Mouse (Mus musculus) limb, embryonic 15.5 days (tissue): Measurements from ENCODE around the gene Edn2. TPM values are rescaled to one million over a fixed set of nuclear protein-coding genes. Genes with fewer than 3 reads are reported as not detected.
A peak's percentile ranks its signal among the peaks of the same experiment; 100 is the strongest.

Experiments used
- ATAC-seq: fragments of 200-750 bp; cut with Nextera tagmentation; 2 replicates; pipeline ENCODE4 v1.8.0; 2017; ENCODE audit warnings: low read depth, moderate TSS enrichment; ENCODE audit not compliant: insufficient number of reproducible peaks, low FRiP score, low TSS enrichment
- H3K27ac ChIP-seq: fragments of 300-500 bp; sonication (generic); 2 replicates; pipeline ENCODE4 v1.5.1; 2015; ENCODE audit warnings: moderate library complexity, mild to moderate bottlenecking, inconsistent platforms
- H3K27me3 ChIP-seq: fragments of 300-500 bp; sonication (generic); 2 replicates; pipeline ENCODE4 v1.6.1; 2015; ENCODE audit warnings: inconsistent platforms
- H3K36me3 ChIP-seq: fragments of 300-500 bp; sonication (generic); 2 replicates; pipeline ENCODE4 v1.6.1; 2015; ENCODE audit warnings: inconsistent platforms
- H3K4me1 ChIP-seq: fragments of 300-500 bp; sonication (generic); 2 replicates; pipeline ENCODE4 v1.6.1; 2015; ENCODE audit warnings: inconsistent platforms
- H3K4me2 ChIP-seq: fragments of 300-500 bp; sonication (generic); 2 replicates; pipeline ENCODE4 v1.6.1; 2015; ENCODE audit warnings: mild to moderate bottlenecking, inconsistent platforms
- H3K4me3 ChIP-seq: fragments of 300-500 bp; sonication (generic); 2 replicates; pipeline ENCODE4 v1.5.1; 2015; ENCODE audit warnings: mild to moderate bottlenecking, inconsistent platforms
- H3K9ac ChIP-seq: fragments of 300-500 bp; sonication (generic); 2 replicates; pipeline ENCODE4 v1.6.1; 2015; ENCODE audit warnings: inconsistent platforms
- H3K9me3 ChIP-seq: fragments of 300-500 bp; sonication (generic); 2 replicates; pipeline ENCODE4 v1.6.1; 2016; ENCODE audit warnings: inconsistent platforms
- WGBS: fragments of 180-500 bp; shearing (Covaris S2); methylation state at CpG from one replicate; pipeline ENCODE4 v1.1.7; 2015; 5-methylcytosine and 5-hydroxymethylcytosine counted together
- polyA plus RNA-seq: library from polyadenylated mRNA; unstranded; fragments of >200 nt; fragmentation: Nextera tagmentation; extraction: Ambion mirVana; gene quantifications from 2 replicates; pipeline ENCODE4 v1.2.1, GENCODE M21; 2015

Edn2 gene
- polyA plus RNA-seq, 1 experiment from 2014 or later: 4.6 TPM

GRCm38 (mm10) chr4:120134223-120134622, 26.8 kb upstream of the Edn2 start:
- Histone ChIP-seq H3K36me3 (no peaks in the 10 kb centered on the region), H3K4me1 (peaks cover 6% of the 10 kb centered on the region; the same call in 1 of the 2 replicates), H3K9ac (no peak overlapping the region), H3K27me3 (no peaks in the 10 kb centered on the region), H3K4me3 (no peak overlapping the region), H3K27ac (no peak overlapping the region), H3K4me2 (no peak overlapping the region), H3K9me3 (no peaks in the 10 kb centered on the region)
- WGBS: 71% methylated on average over 6 of the region's 6 CpGs
- no peak for ATAC-seq

DNA sequence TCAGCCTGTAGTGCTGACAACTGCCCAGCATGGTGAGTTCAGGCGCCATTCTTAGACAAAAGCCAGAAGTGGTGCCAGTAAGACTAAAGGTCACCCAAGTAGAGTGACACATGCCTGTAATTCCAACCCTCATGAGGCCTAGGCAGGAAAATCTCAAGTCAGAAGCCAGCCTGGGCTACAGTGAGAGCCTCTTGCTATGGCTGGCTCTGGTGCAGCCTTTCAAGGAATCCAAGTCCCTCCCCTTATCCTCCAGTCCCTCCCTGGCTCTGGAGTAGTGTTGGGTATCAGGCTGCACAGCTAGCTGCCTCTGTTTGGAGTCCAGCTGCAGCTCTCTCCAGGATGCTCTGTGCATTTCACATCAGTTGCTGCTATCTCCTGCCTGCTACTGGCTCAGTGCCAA, 19.2 kb upstream of the Edn2 start:
- H3K27ac ChIP-seq: no peak overlapping the region
- H3K4me3 ChIP-seq: no peak overlapping the region
- ATAC-seq: no peak
- H3K9me3 ChIP-seq: no peaks in the 10 kb centered on the region
- 76% methylated on average over 1 of the region's 1 CpGs for whole genome bisulfite sequencing
- peaks cover 3% of the 10 kb centered on the region; the same call in 1 of the 2 replicates for H3K4me1 ChIP-seq
- no peak overlapping the region for H3K4me2 ChIP-seq
- no peak overlapping the region for H3K9ac ChIP-seq
- no peaks in the 10 kb centered on the region for H3K36me3 ChIP-seq
- H3K27me3 ChIP-seq: no peaks in the 10 kb centered on the region

DNA sequence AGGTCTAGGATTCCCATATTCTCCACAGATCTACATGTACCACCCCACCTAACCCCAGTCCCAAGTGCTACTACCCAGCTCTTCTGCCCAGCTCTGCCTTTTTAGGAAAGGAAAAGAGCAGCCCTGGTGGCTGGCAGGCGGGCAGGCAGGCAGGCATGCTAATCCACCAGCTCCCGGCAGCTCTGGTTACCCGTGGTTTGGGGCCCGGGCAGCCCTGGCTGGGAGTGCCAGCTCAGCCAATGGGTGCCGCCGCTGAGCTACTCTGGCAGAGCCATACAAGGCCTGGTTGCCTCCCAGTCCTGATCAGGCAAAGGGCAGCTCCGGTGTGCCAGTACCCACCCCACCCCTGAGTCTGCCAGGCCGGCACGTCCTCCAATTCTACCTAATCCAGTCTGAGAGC, 18.1 kb upstream of the Edn2 start:
- Histone ChIP-seq H3K27ac (no peak overlapping the region), H3K9me3 (no peaks in the 10 kb centered on the region), H3K27me3 (no peaks in the 10 kb centered on the region), H3K4me2 (no peak overlapping the region), H3K4me3 (no peak overlapping the region), H3K36me3 (no peaks in the 10 kb centered on the region), H3K9ac (no peak overlapping the region), H3K4me1 (0 out of 2 replicates have a peak, but pooled peaks cover 2% of the 10 kb centered on the region)
- WGBS: 80% methylated on average over 9 of the region's 9 CpGs
- ATAC-seq: no peak

GRCm38 (mm10) chr4:120144343-120144742, 16.7 kb upstream of the Edn2 start:
- no peak overlapping the region for H3K4me3 ChIP-seq
- no peak overlapping the region for H3K27ac ChIP-seq
- no peaks in the 10 kb centered on the region for H3K27me3 ChIP-seq
- no peaks in the 10 kb centered on the region for H3K36me3 ChIP-seq
- H3K4me1 ChIP-seq: peaks cover 14% of the 10 kb centered on the region
- 77% methylated on average over 5 of the region's 5 CpGs for WGBS
- no peak for ATAC-seq
- H3K9ac ChIP-seq: no peak overlapping the region
- no peaks in the 10 kb centered on the region for H3K9me3 ChIP-seq
- H3K4me2 ChIP-seq: no peak overlapping the region

GRCm38 (mm10) chr4:120145931-120146330, 15.1 kb upstream of the Edn2 start:
- no peak overlapping the region for H3K27ac ChIP-seq
- no peak for ATAC-seq
- H3K9me3 ChIP-seq: no peaks in the 10 kb centered on the region
- no peaks in the 10 kb centered on the region for H3K36me3 ChIP-seq
- H3K27me3 ChIP-seq: no peaks in the 10 kb centered on the region
- WGBS: 47% methylated on average over 8 of the region's 8 CpGs
- peaks cover 14% of the 10 kb centered on the region for H3K4me1 ChIP-seq
- H3K4me3 ChIP-seq: no peak overlapping the region
- no peak overlapping the region for H3K4me2 ChIP-seq
- H3K9ac ChIP-seq: no peak overlapping the region

- peak overlapping the region; percentile 74 for H3K27ac ChIP-seq
- H3K4me1 ChIP-seq: peaks cover 14% of the 10 kb centered on the region
- H3K9ac ChIP-seq: no peak overlapping the region
- no peaks in the 10 kb centered on the region for H3K36me3 ChIP-seq
- peak overlapping the region; percentile 53 for H3K4me2 ChIP-seq
- H3K9me3 ChIP-seq: no peaks in the 10 kb centered on the region
- H3K27me3 ChIP-seq: no peaks in the 10 kb centered on the region
- 5% methylated on average over 45 of the region's 45 CpGs for WGBS
- peak; percentile 60; the same call in 1 of the 2 replicates for ATAC-seq
- peak overlapping the region; percentile 23 for H3K4me3 ChIP-seq
These were observed 12.5 kb upstream of the Edn2 start for GRCm38 (mm10) chr4:120148291-120149141.

DNA sequence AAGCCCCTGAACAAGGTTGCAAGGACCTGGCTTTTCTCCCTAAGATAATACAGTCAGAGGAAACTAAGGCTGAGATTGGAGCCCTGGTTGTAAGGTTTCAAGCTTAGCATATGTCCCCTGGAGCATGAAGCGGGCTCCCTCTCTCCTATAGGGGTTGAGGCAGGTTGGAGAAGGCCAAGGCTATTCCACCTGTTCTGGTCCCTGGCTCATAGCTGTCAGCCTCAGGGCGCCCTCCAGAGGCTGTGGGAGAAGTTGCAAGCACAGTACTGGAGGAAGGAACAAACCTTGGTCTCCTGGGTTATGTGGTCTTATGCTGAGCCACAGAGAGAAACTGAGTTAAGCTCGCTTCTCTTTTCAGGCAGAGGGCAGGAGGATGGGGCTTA, 11.9 kb upstream of the Edn2 start:
- peak overlapping the region; percentile 53 for H3K4me2 ChIP-seq
- H3K9me3 ChIP-seq: no peaks in the 10 kb centered on the region
- peaks cover 14% of the 10 kb centered on the region for H3K4me1 ChIP-seq
- 0 out of 2 replicates have a peak overlapping the region, but pooled peaks have one; percentile 23 for H3K4me3 ChIP-seq
- ATAC-seq: no peak
- no peak overlapping the region for H3K9ac ChIP-seq
- H3K27me3 ChIP-seq: no peaks in the 10 kb centered on the region
- WGBS: 42% methylated on average over 3 of the region's 3 CpGs
- H3K36me3 ChIP-seq: no peaks in the 10 kb centered on the region
- peak overlapping the region; percentile 74 for H3K27ac ChIP-seq

DNA sequence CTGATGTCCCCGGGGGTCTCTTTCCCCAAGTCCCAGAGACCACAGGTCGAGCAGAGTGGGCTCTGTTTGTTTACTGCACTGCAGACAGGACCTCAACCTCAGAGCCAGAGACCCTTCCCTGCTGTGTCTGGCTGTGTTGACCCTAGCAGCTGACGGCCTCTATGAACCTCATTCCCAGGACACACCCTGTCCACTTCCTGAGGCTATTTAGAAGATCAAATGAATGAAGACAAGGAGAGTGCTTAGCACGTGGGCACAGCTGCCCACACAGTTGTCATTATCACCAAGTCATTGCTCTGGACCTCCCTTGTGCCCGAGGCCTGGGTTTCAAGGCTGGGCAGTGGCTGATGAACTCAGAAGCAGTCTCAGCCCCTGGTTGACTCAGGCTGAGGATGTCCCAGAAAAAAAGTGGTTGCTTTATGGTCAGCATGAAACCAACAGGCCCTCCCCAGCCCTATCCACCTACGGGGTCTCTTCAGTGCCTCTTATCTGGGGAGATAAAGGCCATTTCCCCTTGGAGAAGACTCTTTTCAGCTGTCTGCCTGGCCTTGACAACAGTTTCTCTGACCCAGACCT, 10.6 kb upstream of the Edn2 start:
- no peak overlapping the region for H3K9ac ChIP-seq
- H3K27ac ChIP-seq: no peak overlapping the region
- no peak overlapping the region for H3K4me2 ChIP-seq
- H3K9me3 ChIP-seq: no peaks in the 10 kb centered on the region
- no peaks in the 10 kb centered on the region for H3K36me3 ChIP-seq
- 54% methylated on average over 6 of the region's 6 CpGs for WGBS
- peaks cover 14% of the 10 kb centered on the region for H3K4me1 ChIP-seq
- H3K4me3 ChIP-seq: no peak overlapping the region
- no peak for ATAC-seq
- no peaks in the 10 kb centered on the region for H3K27me3 ChIP-seq

- Histone ChIP-seq H3K9me3 (no peaks in the 10 kb centered on the region), H3K4me1 (peaks cover 12% of the 10 kb centered on the region), H3K27ac (no peak overlapping the region), H3K36me3 (no peaks in the 10 kb centered on the region), H3K4me2 (no peak overlapping the region), H3K4me3 (no peak overlapping the region), H3K9ac (no peak overlapping the region), H3K27me3 (no peaks in the 10 kb centered on the region)
- ATAC-seq: no peak
- whole genome bisulfite sequencing: 87% methylated on average over 6 of the region's 6 CpGs
These were observed 9.1 kb upstream of the Edn2 start for GRCm38 (mm10) chr4:120151906-120152305.

DNA sequence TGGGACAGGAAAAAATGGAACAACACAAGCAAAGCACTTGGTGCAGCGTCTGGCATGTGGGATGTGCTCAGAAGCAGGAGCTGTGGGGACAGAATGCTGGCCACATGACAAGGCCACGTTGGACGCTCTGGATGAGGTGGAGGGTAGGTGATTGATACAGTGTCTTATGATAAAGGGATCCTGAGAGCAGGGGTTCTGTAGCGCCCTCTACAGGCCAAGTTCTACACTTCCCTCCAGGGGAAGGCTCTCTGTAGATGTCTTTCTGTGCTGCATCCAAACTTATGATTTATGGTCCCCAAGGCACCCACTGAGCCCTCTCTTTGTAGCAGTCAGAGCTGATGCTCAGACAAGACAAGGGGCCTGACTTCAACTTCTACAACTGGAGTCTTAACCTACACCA, 8.4 kb upstream of the Edn2 start:
- H3K27me3 ChIP-seq: no peaks in the 10 kb centered on the region
- H3K9ac ChIP-seq: no peak overlapping the region
- H3K4me3 ChIP-seq: no peak overlapping the region
- H3K36me3 ChIP-seq: no peaks in the 10 kb centered on the region
- no peak for ATAC-seq
- H3K4me1 ChIP-seq: peaks cover 12% of the 10 kb centered on the region
- H3K9me3 ChIP-seq: no peaks in the 10 kb centered on the region
- H3K27ac ChIP-seq: no peak overlapping the region
- WGBS: 60% methylated on average over 4 of the region's 4 CpGs
- H3K4me2 ChIP-seq: no peak overlapping the region

DNA sequence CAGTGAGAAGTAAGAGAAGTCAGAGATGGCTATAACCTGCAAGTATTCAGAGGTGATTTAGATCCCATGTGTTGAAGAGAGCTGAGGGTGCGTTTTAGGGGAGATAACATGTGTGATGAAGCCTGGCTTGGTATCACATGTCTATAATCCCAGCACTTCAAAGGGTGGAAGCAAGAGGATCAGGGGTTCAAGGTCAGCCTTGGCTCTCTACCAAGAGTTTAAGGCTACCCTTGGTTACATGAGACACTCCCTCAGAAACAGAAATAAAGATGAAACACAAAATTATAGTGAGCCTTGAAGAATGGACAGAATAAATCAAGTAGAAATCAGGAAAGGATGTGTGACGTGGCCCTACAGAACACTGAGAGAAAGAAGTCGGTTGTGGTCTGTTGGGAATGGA, 7.3 kb upstream of the Edn2 start:
- Histone ChIP-seq H3K9me3 (no peaks in the 10 kb centered on the region), H3K4me2 (no peak overlapping the region), H3K27me3 (no peaks in the 10 kb centered on the region), H3K4me1 (peaks cover 6% of the 10 kb centered on the region), H3K27ac (no peak overlapping the region), H3K36me3 (no peaks in the 10 kb centered on the region), H3K9ac (no peak overlapping the region), H3K4me3 (no peak overlapping the region)
- ATAC-seq: no peak
- 83% methylated on average over 3 of the region's 3 CpGs for WGBS

- 53% methylated on average over 5 of the region's 5 CpGs for WGBS
- no peak overlapping the region for H3K4me2 ChIP-seq
- no peak overlapping the region for H3K4me3 ChIP-seq
- H3K27me3 ChIP-seq: no peaks in the 10 kb centered on the region
- H3K9me3 ChIP-seq: no peaks in the 10 kb centered on the region
- no peak overlapping the region for H3K9ac ChIP-seq
- H3K36me3 ChIP-seq: no peaks in the 10 kb centered on the region
- ATAC-seq: no peak
- peaks cover 33% of the 10 kb centered on the region for H3K4me1 ChIP-seq
- no peak overlapping the region for H3K27ac ChIP-seq
These were observed 2.2 kb upstream of the Edn2 start for GRCm38 (mm10) chr4:120158714-120159310.
